Mouse (Mus musculus) left cerebral cortex, adult 2 months (tissue): ENCODE results near the gene Upb1. TPM values are rescaled to one million over a fixed set of nuclear protein-coding genes. Genes with fewer than 3 reads are reported as not detected.
"Not testable (repeated sequence)": the region's sequence is repeated elsewhere in the genome, so short reads cannot be mapped to it uniquely, and the experiment has no call there.

Experiments
- DNase-seq, 2 experiments: peaks; one replicate each; pipeline ENCODE4 v3.0.0; 2021 to 2022; ENCODE audit warnings: low spot score in 2 of 2, mixed read lengths in 1 of 2; ENCODE audit errors: extremely low spot score in 1 of 2
- H3K27ac ChIP-seq: fragments of 200-600 bp; 2 replicates; pipeline ENCODE4 v1.8.1; 2022
- H3K4me3 ChIP-seq: fragments of 200-600 bp; 2 replicates; pipeline ENCODE4 v1.8.1; 2022
- CTCF ChIP-seq: fragments of 200-600 bp; IDR thresholded peaks from 2 replicates; pipeline ENCODE4 v1.8.1; 2022; ENCODE audit warnings: antibody characterized with exemption, mild to moderate bottlenecking, moderate library complexity
- intact Hi-C: fragments of 180-260 bp; cut with DNase I; formaldehyde crosslinking; loops from one replicate; pipeline ENCODE4 v1.15.1; 2025
- total RNA-seq, 2 experiments: library from RNA; stranded (reverse); gene quantifications; 2 replicates each; pipeline ENCODE4 v1.2.3; 2021

Gene Upb1
- total RNA-seq, 2 experiments from 2014 or later = 0.29 to 0.30 TPM

DNA sequence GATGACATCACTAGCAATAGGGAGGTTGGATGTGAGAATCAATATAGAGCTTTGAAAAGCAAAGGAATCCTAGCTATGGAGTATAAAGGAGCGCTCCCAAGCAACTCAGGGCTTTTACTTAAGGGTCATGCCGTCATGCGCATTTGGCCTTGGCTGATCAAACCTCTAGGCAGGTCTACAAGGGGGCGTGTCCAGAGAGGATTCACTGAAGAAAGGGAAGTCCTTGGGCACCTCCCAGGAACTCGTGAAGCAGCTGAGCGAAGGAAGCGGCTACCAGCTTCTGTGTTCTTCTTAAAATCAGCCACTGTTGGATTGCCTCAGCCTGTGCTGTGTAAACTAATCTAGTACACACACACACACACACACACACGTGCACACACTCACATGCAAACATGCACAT is 72.5 kb downstream of the Upb1 start:
- no peak for DNase-seq
- TF ChIP-seq CTCF = no peak
- no peak overlapping the region for H3K27ac ChIP-seq
- H3K4me3 ChIP-seq = no peak overlapping the region
- intact Hi-C loops = no loop called here

DNA sequence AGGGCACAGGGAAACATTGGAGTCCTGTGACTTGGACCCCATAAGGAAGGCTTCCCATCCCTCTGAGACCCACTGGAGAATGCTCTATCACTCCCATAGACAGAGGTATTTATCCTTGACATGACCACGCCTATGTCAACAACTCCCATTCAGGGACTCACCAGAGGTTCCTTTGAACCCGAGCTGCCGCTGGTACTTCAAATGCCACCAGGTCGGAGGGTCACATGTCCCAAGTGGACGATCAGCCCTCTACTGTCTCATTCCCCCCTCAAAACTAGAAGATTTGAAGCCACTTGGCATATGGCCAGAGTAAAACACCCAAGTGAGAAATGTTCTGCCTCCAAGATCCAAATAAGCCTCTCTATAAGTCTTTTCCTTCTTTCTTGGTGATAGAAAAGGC is 73.7 kb downstream of the Upb1 start:
- intact Hi-C loops = no loop called here
- DNase-seq = no peak

DNA sequence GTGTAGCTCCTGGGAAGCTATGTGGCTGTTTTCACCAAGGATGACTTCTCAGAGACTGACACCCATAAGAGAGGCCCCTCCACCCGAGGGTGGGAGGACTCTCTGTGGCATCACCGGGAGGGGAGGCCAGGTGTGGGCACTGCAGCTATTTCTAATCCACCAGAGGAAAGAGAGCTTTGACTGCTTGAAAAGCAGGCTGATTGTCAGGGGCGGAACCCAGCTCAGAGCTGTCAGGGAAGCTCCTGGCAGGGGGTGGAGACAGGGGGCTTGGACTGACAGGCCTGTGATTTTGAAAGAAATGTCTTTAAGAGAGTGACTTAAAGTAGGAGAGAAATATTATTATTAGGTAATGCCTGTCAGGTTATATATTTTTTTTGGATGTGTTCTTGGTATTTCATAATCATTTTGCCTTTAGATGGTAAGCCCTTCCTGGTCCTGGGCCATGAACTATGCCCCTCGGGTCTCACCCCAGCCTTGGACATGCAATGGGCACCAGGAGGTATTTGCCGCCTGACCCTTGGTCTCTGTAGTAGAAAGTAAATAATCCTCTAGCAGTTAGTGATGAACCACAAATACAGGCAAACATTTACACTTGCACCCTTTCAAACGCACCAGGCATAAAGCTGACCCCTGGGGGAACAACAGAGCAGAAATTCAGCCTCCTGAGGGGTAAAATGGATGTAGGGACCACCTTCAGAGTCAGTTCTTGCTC is 74.4 kb downstream of the Upb1 start:
- intact Hi-C loops, H3K27ac ChIP-seq, DNase-seq, H3K4me3 ChIP-seq: not testable (repeated sequence)

More for the DNA sequence above, 73.7 kb downstream of the Upb1 start:
- no peak for TF ChIP-seq CTCF
- no peak overlapping the region for H3K4me3 ChIP-seq
- H3K27ac ChIP-seq = no peak overlapping the region

DNA sequence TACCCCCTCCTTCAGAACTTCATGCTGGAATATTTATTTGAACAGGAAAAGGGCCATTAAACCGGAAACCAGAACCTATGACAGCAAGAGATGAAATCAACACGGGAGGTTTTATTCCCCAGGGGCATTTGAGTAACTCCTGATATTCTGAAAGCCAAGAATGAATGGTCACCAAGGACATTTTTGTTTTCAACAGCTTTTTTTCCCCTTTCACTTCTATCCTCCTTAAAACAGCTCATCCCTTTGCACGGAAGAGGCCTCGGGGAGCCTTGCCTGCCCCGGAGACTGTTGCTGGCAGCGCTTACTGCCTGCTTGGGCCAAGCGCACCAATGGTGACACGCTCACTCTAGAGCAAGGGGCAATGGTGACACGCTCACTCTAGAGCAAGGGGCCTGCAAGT is 76.1 kb downstream of the Upb1 start:
- no peak overlapping the region for H3K4me3 ChIP-seq
- no peak for TF ChIP-seq CTCF
- H3K27ac ChIP-seq = no peak overlapping the region
- DNase-seq = no peak
- intact Hi-C loops = no loop called here

DNA sequence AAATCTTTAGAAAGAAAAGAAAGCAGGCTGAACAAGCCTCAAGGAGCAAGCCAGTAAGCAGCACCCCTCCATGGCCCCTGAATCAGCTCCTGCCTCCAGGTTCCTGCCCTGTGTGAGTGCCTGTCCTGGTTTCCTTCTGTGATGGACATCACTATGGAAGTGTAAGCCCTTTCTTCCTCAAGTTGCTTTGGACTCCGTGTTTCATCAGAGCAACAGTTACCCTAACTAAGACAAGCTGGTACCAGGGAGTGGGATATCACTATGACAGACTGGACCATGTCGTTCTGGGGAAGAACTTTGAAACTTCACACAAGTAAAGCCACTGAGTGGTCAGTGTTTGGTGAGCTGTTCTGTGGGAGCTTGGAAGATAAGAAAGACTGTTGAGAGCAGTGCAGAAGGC is 79.0 kb downstream of the Upb1 start:
- H3K4me3 ChIP-seq = no peak overlapping the region
- no peak for DNase-seq
- TF ChIP-seq CTCF = no peak
- intact Hi-C loops = no loop called here
- H3K27ac ChIP-seq = no peak overlapping the region

DNA sequence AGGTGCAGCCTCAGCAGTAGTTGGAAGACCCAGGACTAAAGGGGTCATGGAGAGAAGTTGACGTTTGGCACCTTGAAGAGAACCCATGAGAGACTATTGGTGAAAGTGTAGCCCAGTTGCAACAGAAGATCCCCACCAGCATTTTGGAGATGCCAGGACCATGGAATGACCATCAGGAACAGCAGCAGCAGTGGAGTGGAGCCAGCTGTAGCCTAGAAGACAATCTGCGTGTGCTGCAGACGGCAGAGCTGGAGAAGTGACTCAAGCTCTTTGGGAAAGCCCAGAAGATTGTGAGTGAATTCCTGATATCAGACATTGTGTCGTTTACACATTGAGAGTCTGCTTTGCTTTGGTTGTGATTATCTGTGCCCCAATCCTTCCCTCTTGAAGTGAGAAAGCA is 80.8 kb downstream of the Upb1 start:
- no peak for DNase-seq
- TF ChIP-seq CTCF = no peak
- intact Hi-C loops = no loop called here
- H3K4me3 ChIP-seq = no peak overlapping the region
- H3K27ac ChIP-seq = no peak overlapping the region

DNA sequence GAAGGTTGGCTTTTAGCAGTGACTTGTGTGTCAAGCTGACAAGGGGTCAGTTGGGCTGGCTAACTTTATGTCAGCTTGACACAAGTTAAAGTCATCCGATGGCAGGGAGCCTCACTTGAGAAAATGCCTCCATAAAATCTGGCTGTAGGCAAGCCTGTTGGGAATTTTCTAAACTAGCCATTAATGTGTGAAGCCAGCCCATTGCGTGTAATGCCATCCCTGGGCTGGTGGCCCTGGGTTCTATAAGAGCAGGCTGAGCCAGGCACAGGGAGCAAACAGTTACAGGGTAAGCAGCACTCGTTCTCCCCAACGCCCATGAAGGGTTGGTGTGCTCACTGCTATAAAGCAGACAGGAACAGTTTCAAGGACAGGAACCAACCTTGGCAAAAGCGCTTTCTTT is 81.4 kb downstream of the Upb1 start:
- no peak for TF ChIP-seq CTCF
- no peak for DNase-seq
- Histone ChIP-seq H3K27ac (no peak overlapping the region), H3K4me3 (no peak overlapping the region)
- intact Hi-C loops = no loop called here

DNA sequence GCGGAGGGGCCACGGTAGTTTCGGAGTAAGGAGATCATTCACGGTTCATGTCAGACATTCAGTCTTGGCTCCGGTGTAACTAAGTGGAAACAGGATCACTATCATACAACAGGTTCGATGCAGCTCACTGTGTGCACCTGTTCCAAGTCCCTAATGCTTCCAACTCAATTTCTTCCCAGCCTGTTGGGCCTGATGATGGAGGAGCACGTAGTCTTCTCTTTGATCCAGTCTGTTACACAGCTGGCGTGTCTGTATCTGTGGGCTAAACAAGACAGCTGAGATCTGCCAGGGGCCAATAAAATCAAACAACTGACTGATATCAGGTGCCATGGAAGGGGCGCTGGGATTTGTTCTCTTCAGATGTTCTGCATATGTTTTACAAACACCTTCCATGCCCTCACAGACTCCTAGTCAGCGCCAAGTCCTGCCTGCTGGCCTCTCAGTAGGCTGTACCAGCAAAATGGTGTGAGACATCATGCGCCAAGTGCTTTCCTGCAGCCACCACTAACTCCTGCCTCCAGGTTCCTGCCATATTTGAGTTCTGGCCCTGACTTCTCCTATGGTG is 82.1 kb downstream of the Upb1 start:
- intact Hi-C loops = no loop called here
- no peak for TF ChIP-seq CTCF
- DNase-seq = no peak
- Histone ChIP-seq H3K4me3 (no peak overlapping the region), H3K27ac (no peak overlapping the region)

DNA sequence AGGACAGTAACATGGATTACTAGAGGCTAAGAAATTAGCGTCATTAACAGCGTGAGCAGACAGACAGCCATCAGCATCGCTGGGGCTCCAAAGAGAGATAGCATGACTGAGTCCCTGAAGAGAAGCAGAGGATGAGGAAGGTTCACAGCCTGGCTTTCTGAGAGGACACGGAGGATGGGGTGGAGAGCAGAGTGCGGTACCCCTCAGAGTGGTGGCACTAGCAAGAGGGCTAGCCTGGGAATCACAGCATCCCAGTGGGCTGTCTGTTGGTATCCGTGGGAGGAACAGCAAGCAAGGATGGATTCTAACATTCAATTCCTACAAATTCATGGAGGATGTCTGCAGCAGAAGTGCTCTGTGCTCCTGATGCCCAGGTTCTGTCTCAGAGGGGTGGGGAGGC is 83.2 kb downstream of the Upb1 start:
- Histone ChIP-seq H3K27ac (no peak overlapping the region), H3K4me3 (no peak overlapping the region)
- intact Hi-C loops = no loop called here
- TF ChIP-seq CTCF = no peak
- no peak for DNase-seq

DNA sequence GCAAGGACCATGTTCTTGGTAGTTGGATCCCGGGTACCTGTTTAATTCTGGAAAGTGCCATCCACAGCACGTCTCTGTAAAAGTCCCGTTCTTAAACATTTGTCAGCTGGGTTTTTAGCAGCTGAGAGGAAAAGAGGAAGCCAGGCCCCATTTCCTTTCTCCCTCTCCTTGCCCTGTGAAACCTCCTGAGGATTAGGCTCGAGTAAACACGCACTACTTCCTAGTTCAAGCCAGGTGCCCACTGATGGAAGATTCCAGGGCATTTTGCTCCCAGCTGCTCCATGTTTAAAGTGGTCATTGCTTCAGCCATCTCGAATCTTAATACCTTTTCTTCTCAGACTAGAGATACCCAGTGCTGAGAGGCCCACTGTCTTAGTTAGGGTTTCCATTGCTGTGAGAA is 83.9 kb downstream of the Upb1 start:
- intact Hi-C loops = loop anchor here (5.0 kb wide), 2 partner anchors 167 to 232 kb away; partner anchors contain the start of gene Adora2a
- TF ChIP-seq CTCF = no peak
- H3K27ac ChIP-seq = no peak overlapping the region
- DNase-seq = no peak
- no peak overlapping the region for H3K4me3 ChIP-seq

DNA sequence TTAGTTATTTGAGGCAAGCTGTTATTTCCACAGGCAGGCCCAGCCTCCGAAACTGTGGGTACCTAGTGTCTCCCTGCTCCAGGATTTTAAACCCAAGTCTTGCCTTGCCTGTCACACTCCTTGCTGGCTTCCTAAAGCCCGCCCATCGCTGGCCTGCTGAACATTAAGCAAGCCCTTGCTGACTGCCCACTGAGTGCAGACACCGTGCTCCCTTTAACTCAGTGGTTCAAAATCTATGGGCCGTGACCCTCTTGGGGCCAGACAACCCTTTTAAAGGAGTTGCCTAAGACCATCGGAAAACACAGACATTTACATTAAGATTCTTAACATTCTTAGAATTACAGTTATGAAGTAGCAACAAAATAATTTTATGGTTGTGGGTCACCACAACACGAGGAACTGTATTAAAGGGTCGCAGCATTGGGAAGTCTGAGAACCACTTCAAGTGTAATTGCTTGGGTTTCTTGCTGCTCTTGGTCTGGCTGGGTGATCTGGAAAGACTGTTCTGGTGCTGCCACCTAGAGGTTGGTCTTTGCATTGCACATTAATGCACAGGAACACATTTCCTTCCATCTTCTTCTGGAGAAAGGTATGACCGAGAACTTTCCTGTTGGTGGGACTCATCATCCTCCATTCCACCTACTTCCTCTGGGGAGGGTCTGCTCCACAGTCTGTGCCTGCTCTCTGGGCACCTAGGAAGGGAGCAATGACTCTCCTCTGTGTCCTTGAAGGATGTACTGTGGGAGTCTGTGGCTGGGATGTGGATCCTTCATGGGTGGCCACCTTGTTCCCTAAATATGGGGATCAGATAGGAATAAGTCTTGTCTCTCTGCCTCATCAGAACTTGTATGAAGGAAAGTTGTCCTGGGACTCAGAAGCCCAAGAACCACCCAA is 85.4 kb downstream of the Upb1 start:
- intact Hi-C loops = loop anchor here (2.0 to 5.0 kb wide), 4 partner anchors 48 to 304 kb away; partner anchors contain the start of gene Adora2a

DNA sequence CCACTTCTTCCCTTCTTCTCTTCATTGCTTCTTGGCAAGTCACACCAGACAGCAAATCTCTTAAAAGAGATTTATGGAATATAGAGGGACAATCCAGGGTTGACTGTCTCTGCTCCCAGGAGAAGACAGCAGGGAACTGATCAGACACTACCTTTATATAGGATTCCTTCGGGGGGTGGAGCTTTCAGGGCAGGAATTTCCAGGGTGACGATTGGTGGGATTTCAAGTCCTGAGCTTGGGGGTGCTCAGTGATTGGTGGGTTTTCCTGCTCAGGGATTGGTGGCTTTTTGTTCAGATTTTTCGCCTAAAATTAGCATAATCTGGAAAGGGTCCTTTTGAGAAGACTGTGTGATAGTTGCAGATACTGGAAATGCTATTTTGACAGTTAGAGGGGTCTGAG is 86.2 kb downstream of the Upb1 start:
- Histone ChIP-seq H3K27ac (no peak overlapping the region), H3K4me3 (no peak overlapping the region)
- DNase-seq = no peak
- intact Hi-C loops = loop anchor here (2.0 to 5.0 kb wide), 4 partner anchors 48 to 304 kb away; partner anchors contain the start of gene Adora2a
- TF ChIP-seq CTCF = no peak

More for the DNA sequence above, 85.4 kb downstream of the Upb1 start:
- Histone ChIP-seq H3K27ac (no peak overlapping the region), H3K4me3 (no peak overlapping the region)
- DNase-seq = peak; percentile 72 to 79
- no peak; the same call in 1 of the 2 replicates for TF ChIP-seq CTCF
